Mouse (Mus musculus): ENCODE measurements at regions not wholly inside any gene's neighbourhood (a gene's known extent, or its start where the extent isn't known, plus 50 kb on each side); places are given as distances from the start of the nearest gene placed in this dataset.

- no peak for DNase-seq (ENCODE audit: low read depth, low spot score)
Observed at GRCm38 (mm10) chr4:9935949-9936348, 938.3 kb upstream of the 2610301B20Rik start.

- no peak for DNase-seq (ENCODE audit: low read depth, low spot score)
Observed at GRCm38 (mm10) chr4:9951441-9951840, 922.9 kb upstream of the 2610301B20Rik start.

GRCm38 (mm10) chr4:9974631-9975030 lies 899.7 kb upstream of the 2610301B20Rik start:
- no peak for DNase-seq (ENCODE audit: low read depth, low spot score)

DNA sequence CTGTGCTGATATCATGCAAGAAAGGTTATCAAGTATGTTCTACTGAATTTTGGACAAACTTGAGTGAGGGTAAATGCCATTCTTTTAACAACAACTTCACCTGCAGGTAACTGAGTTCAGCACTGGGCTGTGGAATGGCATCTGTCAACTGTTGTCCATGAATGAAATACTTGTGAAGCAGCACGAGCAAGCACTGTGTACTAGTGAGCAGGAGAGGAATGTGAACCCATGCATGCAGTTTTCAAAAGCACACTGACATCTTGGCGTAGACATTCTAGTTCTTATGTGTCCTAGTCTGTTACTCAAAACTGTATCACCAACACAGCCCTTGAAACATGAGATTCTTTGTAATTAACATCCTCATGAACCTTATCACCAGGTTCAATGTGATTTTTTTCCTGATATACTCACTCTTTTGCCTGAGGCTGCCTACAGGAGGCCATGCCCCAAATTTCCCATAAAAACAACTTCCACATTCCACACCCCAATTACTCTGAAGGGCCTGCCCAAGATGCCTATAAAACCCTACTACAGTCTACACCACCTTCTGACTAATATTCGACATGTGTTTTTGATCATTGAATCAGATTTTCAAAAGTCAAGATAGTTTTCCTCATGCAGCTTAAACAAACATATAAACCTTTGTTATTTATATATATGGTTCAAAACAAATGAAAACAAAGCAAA lies 892.8 kb upstream of the 2610301B20Rik start:
- no peak for DNase-seq (ENCODE audit: low read depth, low spot score)

DNA sequence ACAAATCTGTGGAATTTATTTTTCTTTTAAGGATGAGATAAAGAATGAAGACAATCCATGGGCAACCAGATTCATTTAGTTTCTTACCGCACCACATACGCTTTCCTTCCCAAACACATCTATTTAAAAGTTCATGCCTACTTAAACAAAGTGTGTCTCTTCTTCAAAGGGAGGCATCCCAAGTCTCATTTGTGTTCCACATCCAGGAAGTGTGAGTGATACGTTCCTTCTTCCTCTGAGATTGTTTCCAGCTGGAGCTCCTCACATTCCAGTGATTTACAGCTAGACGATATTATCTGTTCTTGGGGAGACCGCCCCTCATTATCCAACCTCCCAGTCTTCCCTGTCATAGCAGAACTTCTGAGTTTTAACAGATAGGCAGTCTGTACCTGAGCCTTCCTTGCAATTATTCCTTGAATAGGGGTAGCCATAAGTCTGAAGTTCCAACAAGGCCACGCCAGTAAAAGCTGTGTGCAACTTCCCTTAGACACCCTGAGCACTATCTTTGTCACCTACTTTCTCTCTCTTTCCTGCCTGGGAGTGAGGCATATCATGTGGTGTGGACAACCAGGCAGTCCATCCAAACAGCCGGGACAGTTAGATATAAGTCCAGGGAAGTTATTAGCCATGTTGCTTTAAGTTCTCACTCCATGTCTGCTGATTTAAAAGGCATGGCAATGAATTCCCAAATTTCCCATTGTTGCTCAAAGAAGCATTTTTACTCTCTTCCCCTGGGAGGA lies 891.3 kb upstream of the 2610301B20Rik start:
- DNase-seq (ENCODE audit: low read depth, low spot score): no peak

DNA sequence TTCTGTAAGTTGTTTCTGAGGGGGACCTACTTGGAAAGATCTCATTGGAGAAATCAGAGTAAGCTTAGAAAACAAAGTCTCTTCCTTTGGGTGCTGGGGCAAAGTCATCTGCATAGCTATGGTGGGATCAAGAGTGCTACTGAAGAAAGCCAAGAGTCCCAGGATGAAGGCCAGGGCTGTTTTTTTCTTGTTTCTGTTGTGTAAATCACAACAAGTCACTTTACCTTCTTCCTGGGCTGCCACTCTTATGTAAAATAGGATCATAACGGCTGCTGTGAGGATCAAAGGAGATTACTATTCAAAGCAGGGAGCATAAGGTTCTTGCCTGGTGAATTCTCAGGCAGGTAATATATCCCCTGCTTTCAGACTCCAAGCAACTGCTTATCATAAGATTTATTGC lies 880.4 kb upstream of the 2610301B20Rik start:
- DNase-seq (ENCODE audit: low read depth, low spot score): no peak

GRCm38 (mm10) chr4:9994466-9994865 lies 879.8 kb upstream of the 2610301B20Rik start:
- no peak for DNase-seq (ENCODE audit: low read depth, low spot score)

DNA sequence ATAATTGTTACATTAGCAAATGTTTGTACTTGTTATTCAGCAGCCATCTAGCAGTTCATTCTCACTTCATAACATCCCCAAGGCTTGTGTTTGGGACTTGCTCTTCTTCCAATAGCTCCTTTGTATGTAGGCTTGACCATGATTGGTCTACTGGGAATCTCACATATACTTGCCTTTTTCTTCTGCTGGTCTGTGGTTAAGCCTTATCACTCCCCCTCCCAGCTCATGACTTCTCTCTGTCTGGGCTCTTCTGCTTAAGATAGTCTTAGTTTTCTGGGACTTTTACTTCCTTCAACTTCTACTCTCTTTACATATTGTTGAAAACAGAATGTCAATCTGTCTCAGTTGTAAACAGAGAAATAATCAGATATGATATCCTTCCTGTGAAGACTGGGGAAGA lies 844.0 kb upstream of the 2610301B20Rik start:
- DNase-seq (ENCODE audit: low read depth, low spot score): no peak

DNA sequence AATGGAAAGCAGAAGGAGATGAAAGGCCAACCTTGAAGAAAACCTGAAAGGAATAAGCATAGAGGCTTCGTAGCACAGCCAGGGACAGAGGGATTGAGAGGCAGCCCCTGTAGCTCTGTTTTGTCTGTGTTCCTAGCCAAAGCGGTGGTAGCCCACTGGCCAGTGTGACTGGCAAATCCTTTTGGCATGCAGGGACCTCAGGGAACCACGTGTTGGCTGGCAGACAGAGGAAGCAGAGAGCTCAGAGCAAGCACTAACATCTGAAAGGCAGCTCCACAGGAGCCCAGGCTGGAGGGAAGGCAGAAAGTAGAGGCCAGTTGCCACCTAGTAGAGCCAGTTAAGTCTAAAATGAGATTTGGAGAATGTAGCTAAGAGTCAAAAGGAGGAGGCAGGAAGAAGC lies 842.5 kb upstream of the 2610301B20Rik start:
- DNase-seq (ENCODE audit: low read depth, low spot score): no peak

GRCm38 (mm10) chr4:10035336-10035735 lies 839.0 kb upstream of the 2610301B20Rik start:
- DNase-seq (ENCODE audit: low read depth, low spot score): no peak

DNA sequence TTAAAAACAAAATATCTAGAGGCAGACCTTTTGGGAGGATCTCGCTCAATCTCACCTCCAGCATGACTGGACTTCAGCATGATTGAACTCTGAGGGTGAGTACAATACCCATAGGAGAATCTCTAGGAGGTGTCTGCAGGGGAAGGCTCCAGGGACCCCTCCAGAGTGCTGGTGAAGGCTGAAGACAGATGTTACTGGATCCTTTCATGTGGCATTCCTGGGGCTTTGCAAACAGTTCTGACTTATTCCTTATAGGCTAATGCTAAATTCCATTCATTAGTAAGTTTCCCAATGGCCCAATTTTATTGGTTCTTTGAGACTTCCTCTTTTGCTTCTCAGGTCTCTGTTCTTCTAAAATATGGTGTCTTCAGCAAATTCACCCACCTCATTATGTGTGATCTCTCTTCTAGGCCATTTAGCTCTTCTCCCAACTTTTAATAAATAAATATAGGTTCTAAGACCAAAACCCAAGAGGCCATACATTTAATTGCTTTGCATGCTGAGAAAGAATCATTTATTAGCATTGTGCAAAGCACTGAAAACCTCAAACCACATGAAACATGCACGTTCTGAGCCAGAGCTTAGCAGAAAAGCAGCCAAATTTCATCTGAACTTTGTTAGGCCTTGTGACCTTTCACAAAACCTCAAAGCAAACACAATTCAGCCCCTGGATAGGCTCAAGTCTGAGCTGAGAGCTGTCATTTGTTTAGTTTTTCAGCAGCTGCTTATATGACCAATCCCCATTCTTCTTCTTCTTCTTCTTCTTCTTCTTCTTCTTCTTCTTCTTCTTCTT lies 832.8 kb upstream of the 2610301B20Rik start:
- no peak for DNase-seq (ENCODE audit: low read depth, low spot score)

GRCm38 (mm10) chr4:10048770-10049169 lies 825.5 kb upstream of the 2610301B20Rik start:
- no peak for DNase-seq (ENCODE audit: low read depth, low spot score)

DNA sequence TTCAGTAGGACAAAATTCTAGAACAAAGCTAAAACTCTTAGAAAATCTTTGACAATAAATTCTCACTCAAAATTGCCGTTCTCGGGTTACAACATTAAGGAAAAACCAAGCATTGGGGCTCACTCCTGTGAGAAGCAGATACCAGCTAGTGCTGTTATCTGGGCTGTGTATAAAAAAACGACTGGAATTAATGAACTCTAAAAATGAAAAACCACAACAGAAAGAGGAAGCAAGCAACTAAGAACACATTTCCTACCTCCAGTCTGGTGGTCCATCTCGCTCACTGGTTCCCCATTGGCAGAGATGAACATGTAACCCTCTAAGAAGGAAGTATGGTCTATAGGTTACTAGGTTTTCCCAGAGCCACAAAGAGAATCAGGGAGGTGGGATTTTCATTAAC lies 824.9 kb upstream of the 2610301B20Rik start:
- no peak for DNase-seq (ENCODE audit: low read depth, low spot score)

GRCm38 (mm10) chr4:10051296-10052267 lies 822.7 kb upstream of the 2610301B20Rik start:
- no peak for DNase-seq (ENCODE audit: low read depth, low spot score)

- DNase-seq (ENCODE audit: low read depth, low spot score): no peak
Observed at GRCm38 (mm10) chr4:10052869-10053268, 821.4 kb upstream of the 2610301B20Rik start.

- DNase-seq (ENCODE audit: low read depth, low spot score): no peak
Observed at GRCm38 (mm10) chr4:10072500-10073106, 801.7 kb upstream of the 2610301B20Rik start.

- DNase-seq (ENCODE audit: low read depth, low spot score): no peak
Observed at GRCm38 (mm10) chr4:10079565-10080169, 794.6 kb upstream of the 2610301B20Rik start.

- DNase-seq (ENCODE audit: low read depth, low spot score): no peak
Observed at GRCm38 (mm10) chr4:10114831-10115230, 759.5 kb upstream of the 2610301B20Rik start.

GRCm38 (mm10) chr4:10117964-10118363 lies 756.3 kb upstream of the 2610301B20Rik start:
- DNase-seq (ENCODE audit: low read depth, low spot score): no peak

- no peak for DNase-seq (ENCODE audit: low read depth, low spot score)
Observed at GRCm38 (mm10) chr4:10124252-10124651, 750.0 kb upstream of the 2610301B20Rik start.

Measured in WW6 (cell line).